Mouse (Mus musculus): ENCODE measurements around the gene Pth2. TPM values are rescaled to one million over a fixed set of nuclear protein-coding genes. Genes with fewer than 3 reads are reported as not detected.
"Not testable (repeated sequence)": the region's sequence is repeated elsewhere in the genome, so short reads cannot be mapped to it uniquely, and the experiment has no call there.

The Pth2 gene
- polyA plus RNA-seq, 1 experiment from 2014 or later: 0.40 TPM

DNA sequence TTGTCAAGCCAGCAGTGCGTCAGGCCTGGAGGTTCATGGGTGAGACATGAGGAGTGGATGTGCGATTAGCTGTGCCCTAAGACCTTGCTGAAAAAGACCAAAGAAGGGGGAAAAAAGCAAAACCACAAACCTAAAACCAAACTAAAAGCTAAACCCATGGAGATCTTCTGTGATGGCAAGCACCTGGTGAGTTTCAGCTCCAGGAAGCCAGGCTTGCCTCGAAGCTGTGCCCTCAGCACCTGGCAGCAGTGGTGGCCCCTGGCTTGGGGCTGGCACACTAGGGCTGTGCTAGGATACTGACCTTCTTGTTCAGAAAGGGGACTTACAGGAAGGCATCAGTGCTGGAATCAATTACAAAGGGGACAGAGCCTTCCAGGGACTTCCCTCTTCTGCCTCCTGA is 39.5 kb upstream of the Pth2 start:
- Histone ChIP-seq H3K4me3 (no peak overlapping the region), H3K27ac (ENCODE audit: poor library complexity, severe bottlenecking) (no peak overlapping the region), H3K36me3 (peaks cover 49% of the 10 kb centered on the region), H3K4me1 (replicated peaks) (peaks cover 26% of the 10 kb centered on the region), H3K4me2 (no peak overlapping the region), H3K9ac (no peak overlapping the region), H3K27me3 (replicated peaks) (0 out of 2 replicates have a peak, but pooled peaks cover 5% of the 10 kb centered on the region), H3K9me3 (replicated peaks) (no peaks in the 10 kb centered on the region)
- ATAC-seq (ENCODE audit: insufficient number of reproducible peaks, low FRiP score): no peak
- WGBS: 81% methylated on average over 3 of the region's 3 CpGs

- Histone ChIP-seq H3K36me3 (peaks cover 55% of the 10 kb centered on the region), H3K27me3 (replicated peaks) (0 out of 2 replicates have a peak, but pooled peaks cover 4% of the 10 kb centered on the region), H3K4me1 (replicated peaks) (peaks cover 26% of the 10 kb centered on the region), H3K9me3 (replicated peaks) (no peaks in the 10 kb centered on the region), H3K4me3 (no peak overlapping the region), H3K9ac (no peak overlapping the region), H3K4me2 (no peak overlapping the region), H3K27ac (ENCODE audit: poor library complexity, severe bottlenecking) (no peak overlapping the region)
- no peak for ATAC-seq (ENCODE audit: insufficient number of reproducible peaks, low FRiP score)
- WGBS: 78% methylated on average over 5 of the region's 5 CpGs
These were observed 38.9 kb upstream of the Pth2 start for GRCm38 (mm10) chr7:45141914-45142313.

GRCm38 (mm10) chr7:45144368-45145174 is 36.2 kb upstream of the Pth2 start:
- H3K4me3 ChIP-seq: no peak overlapping the region
- 85% methylated on average over 13 of the region's 13 CpGs for WGBS
- peaks cover 10% of the 10 kb centered on the region for H3K4me1 ChIP-seq (replicated peaks)
- no peaks in the 10 kb centered on the region for H3K9me3 ChIP-seq (replicated peaks)
- peaks cover 65% of the 10 kb centered on the region for H3K36me3 ChIP-seq
- no peaks in the 10 kb centered on the region for H3K27me3 ChIP-seq (replicated peaks)
- no peak for ATAC-seq (ENCODE audit: insufficient number of reproducible peaks, low FRiP score)
- no peak overlapping the region for H3K27ac ChIP-seq (ENCODE audit: poor library complexity, severe bottlenecking)
- no peak overlapping the region for H3K9ac ChIP-seq
- no peak overlapping the region for H3K4me2 ChIP-seq

- Histone ChIP-seq H3K9ac (no peak overlapping the region), H3K36me3 (peaks cover 65% of the 10 kb centered on the region)
- no peak for ATAC-seq (ENCODE audit: insufficient number of reproducible peaks, low FRiP score)
These were observed 35.3 kb upstream of the Pth2 start for GRCm38 (mm10) chr7:45145460-45145859.

DNA sequence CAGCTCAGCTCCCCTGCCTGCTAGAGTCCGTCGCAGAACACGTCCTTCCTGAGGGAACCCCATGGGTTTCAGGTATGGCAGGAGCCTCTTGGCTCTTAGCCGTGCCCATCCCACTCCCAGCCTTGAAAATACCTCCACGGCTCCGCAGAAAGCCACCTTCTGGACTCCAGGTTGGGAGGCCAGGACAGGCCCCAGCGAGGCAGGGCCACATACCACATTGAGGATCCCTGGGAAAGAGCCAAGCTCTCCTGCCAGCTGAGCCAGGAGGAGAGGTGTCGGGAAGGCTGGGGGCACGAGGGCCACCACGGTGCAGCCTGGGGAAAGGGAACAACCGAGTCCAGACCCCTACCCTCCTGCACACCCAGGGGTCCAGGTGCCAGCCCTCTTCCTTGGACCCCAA is 33.5 kb upstream of the Pth2 start:
- 90% methylated on average over 11 of the region's 11 CpGs for WGBS

More at GRCm38 (mm10) chr7:45145460-45145859, 35.3 kb upstream of the Pth2 start:
- Histone ChIP-seq H3K27ac (ENCODE audit: poor library complexity, severe bottlenecking) (no peak overlapping the region), H3K4me1 (replicated peaks) (peaks cover 5% of the 10 kb centered on the region; the same call in 1 of the 2 replicates), H3K27me3 (replicated peaks) (no peaks in the 10 kb centered on the region), H3K4me3 (no peak overlapping the region), H3K4me2 (no peak overlapping the region), H3K9me3 (replicated peaks) (no peaks in the 10 kb centered on the region)
- WGBS: 91% methylated on average over 8 of the region's 8 CpGs

DNA sequence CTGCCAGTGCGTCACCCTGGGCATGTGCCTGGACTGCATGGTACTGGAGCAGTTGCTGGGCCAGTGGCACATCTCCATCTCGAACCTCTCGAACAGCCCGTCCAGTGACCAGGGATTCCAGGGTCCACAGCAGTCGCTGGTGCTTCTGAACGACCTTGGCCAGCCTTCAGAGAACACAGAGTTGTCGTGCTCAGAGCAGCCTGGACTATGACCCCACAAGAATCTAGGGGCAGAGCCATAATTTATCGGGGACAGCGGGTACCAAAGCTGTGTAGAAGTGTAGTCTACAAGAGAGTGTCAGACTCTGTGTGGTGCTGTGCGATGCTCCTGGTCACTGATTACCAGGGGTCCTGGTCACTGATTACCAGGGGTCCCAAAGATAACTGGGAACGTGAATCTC is 32.9 kb upstream of the Pth2 start:
- no peak overlapping the region for H3K9ac ChIP-seq
- H3K36me3 ChIP-seq: peaks cover 49% of the 10 kb centered on the region
- no peak overlapping the region for H3K4me2 ChIP-seq
- WGBS: 76% methylated on average over 11 of the region's 11 CpGs
- no peaks in the 10 kb centered on the region for H3K27me3 ChIP-seq (replicated peaks)
- ATAC-seq (ENCODE audit: insufficient number of reproducible peaks, low FRiP score): no peak
- peaks cover 5% of the 10 kb centered on the region; the same call in 1 of the 2 replicates for H3K4me1 ChIP-seq (replicated peaks)
- no peaks in the 10 kb centered on the region for H3K9me3 ChIP-seq (replicated peaks)
- H3K4me3 ChIP-seq: no peak overlapping the region
- H3K27ac ChIP-seq (ENCODE audit: poor library complexity, severe bottlenecking): no peak overlapping the region

More for the DNA sequence above, 33.5 kb upstream of the Pth2 start:
- Histone ChIP-seq H3K36me3 (peaks cover 55% of the 10 kb centered on the region), H3K9ac (no peak overlapping the region), H3K27ac (ENCODE audit: poor library complexity, severe bottlenecking) (no peak overlapping the region), H3K4me3 (no peak overlapping the region), H3K4me2 (no peak overlapping the region), H3K9me3 (replicated peaks) (no peaks in the 10 kb centered on the region), H3K27me3 (replicated peaks) (no peaks in the 10 kb centered on the region), H3K4me1 (replicated peaks) (peaks cover 5% of the 10 kb centered on the region; the same call in 1 of the 2 replicates)
- ATAC-seq (ENCODE audit: insufficient number of reproducible peaks, low FRiP score): no peak

- Histone ChIP-seq H3K9ac (peak overlapping the region; percentile 44), H3K27ac (ENCODE audit: poor library complexity, severe bottlenecking) (peak overlapping the region; percentile 34; the same call in 1 of the 2 replicates), H3K36me3 (peaks cover 42% of the 10 kb centered on the region)
These were observed 32.2 kb upstream of the Pth2 start for GRCm38 (mm10) chr7:45148534-45149098.

GRCm38 (mm10) chr7:45149545-45149944 is 31.2 kb upstream of the Pth2 start:
- no peak overlapping the region for H3K4me3 ChIP-seq
- H3K36me3 ChIP-seq: peaks cover 34% of the 10 kb centered on the region
- no peak for ATAC-seq (ENCODE audit: insufficient number of reproducible peaks, low FRiP score)
- WGBS: 60% methylated on average over 6 of the region's 6 CpGs
- no peak overlapping the region for H3K4me2 ChIP-seq
- 0 out of 2 replicates have a peak overlapping the region, but pooled peaks have one; percentile 15 for H3K27ac ChIP-seq (ENCODE audit: poor library complexity, severe bottlenecking)
- no peak overlapping the region for H3K9ac ChIP-seq
- peaks cover 10% of the 10 kb centered on the region; the same call in 1 of the 2 replicates for H3K4me1 ChIP-seq (replicated peaks)
- H3K27me3 ChIP-seq (replicated peaks): no peaks in the 10 kb centered on the region
- no peaks in the 10 kb centered on the region for H3K9me3 ChIP-seq (replicated peaks)

More at GRCm38 (mm10) chr7:45148534-45149098, 32.2 kb upstream of the Pth2 start:
- no peaks in the 10 kb centered on the region for H3K27me3 ChIP-seq (replicated peaks)
- peaks cover 9% of the 10 kb centered on the region; the same call in 1 of the 2 replicates for H3K4me1 ChIP-seq (replicated peaks)
- no peak overlapping the region for H3K4me2 ChIP-seq
- 29% methylated on average over 4 of the region's 4 CpGs for WGBS
- no peak overlapping the region for H3K4me3 ChIP-seq
- ATAC-seq (ENCODE audit: insufficient number of reproducible peaks, low FRiP score): no peak
- no peaks in the 10 kb centered on the region for H3K9me3 ChIP-seq (replicated peaks)

GRCm38 (mm10) chr7:45150321-45150720 is 30.5 kb upstream of the Pth2 start:
- ATAC-seq (ENCODE audit: insufficient number of reproducible peaks, low FRiP score): no peak
- H3K4me2 ChIP-seq: no peak overlapping the region
- H3K4me1 ChIP-seq (replicated peaks): peaks cover 16% of the 10 kb centered on the region
- H3K27ac ChIP-seq (ENCODE audit: poor library complexity, severe bottlenecking): no peak overlapping the region
- no peaks in the 10 kb centered on the region for H3K9me3 ChIP-seq (replicated peaks)
- WGBS: 61% methylated on average over 4 of the region's 4 CpGs
- no peaks in the 10 kb centered on the region for H3K27me3 ChIP-seq (replicated peaks)
- H3K4me3 ChIP-seq: no peak overlapping the region
- H3K9ac ChIP-seq: 0 out of 2 replicates have a peak overlapping the region, but pooled peaks have one; percentile 40
- H3K36me3 ChIP-seq: peaks cover 26% of the 10 kb centered on the region

DNA sequence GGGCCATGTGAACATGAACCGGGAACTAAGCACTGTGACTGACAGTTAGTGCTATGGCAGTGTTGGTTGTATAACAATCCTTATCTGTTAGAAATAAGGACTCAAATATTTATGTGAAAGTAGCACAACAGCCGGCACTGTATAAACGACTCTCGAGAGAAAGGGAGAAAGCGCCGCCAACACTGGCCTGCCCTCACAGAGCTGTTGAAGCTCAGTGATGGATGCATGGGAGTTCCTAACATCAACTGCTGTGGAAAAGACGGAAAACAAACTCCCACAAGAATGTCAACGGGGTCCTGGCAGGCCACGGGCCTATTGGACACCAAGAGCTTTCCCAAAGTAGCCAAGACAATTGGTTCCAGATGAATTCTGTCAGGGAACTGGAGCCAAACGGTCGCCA is 29.5 kb upstream of the Pth2 start:
- Histone ChIP-seq H3K9me3 (replicated peaks) (no peaks in the 10 kb centered on the region), H3K4me3 (no peak overlapping the region), H3K4me1 (replicated peaks) (peaks cover 17% of the 10 kb centered on the region), H3K27ac (ENCODE audit: poor library complexity, severe bottlenecking) (no peak overlapping the region), H3K4me2 (no peak overlapping the region), H3K9ac (no peak overlapping the region), H3K36me3 (peaks cover 21% of the 10 kb centered on the region), H3K27me3 (replicated peaks) (no peaks in the 10 kb centered on the region)
- no peak for ATAC-seq (ENCODE audit: insufficient number of reproducible peaks, low FRiP score)
- WGBS: 58% methylated on average over 11 of the region's 11 CpGs

- peaks cover 11% of the 10 kb centered on the region for H3K36me3 ChIP-seq
- WGBS: 93% methylated on average over 2 of the region's 2 CpGs
- not testable (repeated sequence) for H3K27me3 ChIP-seq (replicated peaks); H3K9ac ChIP-seq; H3K4me3 ChIP-seq; H3K9me3 ChIP-seq (replicated peaks); H3K4me2 ChIP-seq; ATAC-seq (ENCODE audit: insufficient number of reproducible peaks, low FRiP score); H3K27ac ChIP-seq (ENCODE audit: poor library complexity, severe bottlenecking)
- H3K4me1 ChIP-seq (replicated peaks): peaks cover 17% of the 10 kb centered on the region
These were observed 27.7 kb upstream of the Pth2 start for GRCm38 (mm10) chr7:45153052-45153451.

All from heart, embryonic 12.5 days (tissue).